Mouse (Mus musculus) CD4-positive, CD25-positive, alpha-beta regulatory T cell, adult 2 months (primary cell): ENCODE measurements at regions not wholly inside any gene's neighbourhood (a gene's known extent, or its start where the extent isn't known, plus 50 kb on each side); places are given as distances from the start of the nearest gene placed in this dataset.

Source experiments
- DNase-seq: peaks from one replicate; pipeline ENCODE4 v3.0.0-alpha.2; 2012; ENCODE audit warnings: low read depth, low spot score

DNA sequence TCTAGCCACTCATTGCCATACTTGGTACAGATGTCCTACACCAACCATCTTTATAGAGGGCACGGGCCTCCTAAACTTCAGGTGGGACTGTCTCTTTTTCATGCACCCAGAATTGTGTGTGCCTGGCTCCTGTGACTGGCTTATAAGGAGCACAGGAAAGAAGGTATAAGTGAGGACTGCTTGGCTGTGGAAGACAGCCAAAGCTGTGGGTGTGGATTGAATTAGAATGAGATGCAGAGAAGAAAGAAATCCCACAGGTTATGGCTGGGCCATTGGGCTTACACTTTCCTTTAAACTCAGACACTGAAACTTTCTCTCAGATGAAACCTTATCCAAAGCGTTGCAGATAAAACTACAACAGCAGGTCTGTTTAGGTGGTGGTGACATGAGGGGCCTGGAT, 239.5 kb upstream of the Fam160b2 start:
- no peak for DNase-seq

DNA sequence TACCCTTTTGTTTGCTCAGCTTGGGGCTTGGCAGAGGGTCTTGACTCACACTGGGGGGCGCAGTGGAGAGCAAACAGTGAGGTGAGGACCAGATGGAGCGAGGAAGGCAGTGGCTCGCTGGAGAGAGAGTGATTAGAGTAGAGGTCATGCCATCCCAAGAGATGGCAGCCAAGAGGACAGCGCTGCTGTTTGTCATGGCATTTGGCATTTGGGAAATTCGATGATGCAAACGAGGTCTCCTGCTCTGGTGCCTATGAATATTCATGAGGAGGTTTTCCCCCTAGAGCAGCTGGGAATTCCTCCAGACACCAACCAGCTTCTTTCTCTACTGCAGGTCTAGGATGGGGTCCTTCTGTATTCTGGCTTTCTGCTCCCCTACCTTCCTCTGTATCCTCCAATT, 237.9 kb upstream of the Fam160b2 start:
- no peak for DNase-seq

DNA sequence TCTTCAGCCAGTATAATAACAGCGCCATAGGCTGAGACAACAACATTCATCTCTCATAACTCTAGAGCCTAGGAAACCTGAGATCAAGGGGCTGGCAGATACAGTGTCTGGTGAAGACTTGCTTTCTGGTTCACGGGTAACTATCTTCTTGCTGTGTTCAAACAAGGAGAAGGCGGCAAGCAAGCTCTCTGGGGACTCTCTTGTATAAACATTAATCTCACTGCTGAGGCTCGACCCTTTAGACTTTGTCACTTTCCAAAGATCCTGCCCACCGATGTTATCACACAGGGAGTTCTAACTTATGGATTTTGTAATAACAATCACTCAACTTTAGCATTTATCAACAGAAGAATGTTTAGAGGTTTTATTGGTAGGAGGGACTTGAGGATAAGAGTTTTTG, 233.6 kb upstream of the Fam160b2 start:
- DNase-seq: no peak

DNA sequence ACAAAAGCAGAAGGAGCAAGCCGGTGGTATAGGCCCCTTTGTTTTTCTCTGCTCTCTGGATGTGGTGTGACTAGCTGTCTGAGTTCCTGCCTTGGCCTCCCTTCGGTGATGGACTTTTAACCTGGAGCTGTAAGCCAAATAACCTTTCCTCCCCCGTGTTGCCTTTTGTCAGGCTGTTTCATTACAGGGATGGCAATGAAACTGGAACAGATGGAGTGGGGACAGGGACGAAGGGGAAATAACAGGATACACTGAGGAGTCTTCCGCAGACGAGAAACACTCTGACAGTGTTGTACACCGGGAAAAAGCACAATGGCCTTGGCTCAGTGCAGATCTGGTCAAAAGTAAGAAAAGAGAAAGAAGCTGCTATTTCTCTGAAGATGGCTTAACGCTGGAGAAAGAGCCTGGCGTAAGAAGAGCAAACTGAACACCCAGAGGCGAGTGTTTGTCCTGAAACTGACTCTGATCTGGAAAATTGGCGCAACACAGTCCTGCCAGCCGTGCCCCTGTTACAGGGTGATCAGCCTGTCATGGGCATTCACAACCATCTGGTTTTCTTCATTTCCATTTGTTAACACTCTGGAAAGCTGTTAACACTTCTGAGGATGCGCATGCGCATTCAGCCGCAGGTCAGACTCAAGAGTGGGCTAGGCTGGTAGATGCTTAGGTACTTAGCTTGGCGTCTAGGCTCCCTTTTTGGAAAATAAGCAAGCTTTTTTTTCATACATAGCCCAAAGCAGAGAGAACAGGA, 233.0 kb upstream of the Fam160b2 start:
- no peak for DNase-seq

DNA sequence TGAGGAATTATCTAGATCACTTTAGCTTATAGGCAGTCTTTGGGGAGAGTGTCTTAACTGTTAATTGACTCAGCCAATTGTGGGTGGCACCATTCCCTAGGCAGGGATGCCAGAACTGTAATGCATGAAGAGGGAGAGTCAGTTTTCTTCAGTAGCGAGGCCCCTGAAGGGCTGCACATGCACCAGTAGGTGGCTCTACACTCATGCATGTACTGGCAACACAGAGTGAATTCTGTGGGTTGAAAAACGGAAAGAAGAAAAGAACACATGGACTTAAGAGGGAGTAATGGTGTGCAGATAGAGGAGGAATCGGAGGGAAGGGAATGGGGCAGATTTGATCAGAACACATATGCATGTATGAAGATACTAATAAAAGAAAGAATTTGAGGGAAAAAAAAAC, 232.4 kb upstream of the Fam160b2 start:
- peak; percentile 17 for DNase-seq
